Mouse (Mus musculus) kidney, postnatal 25 days (tissue): ENCODE measurements around the gene Gtf2h2.
A peak's percentile ranks its signal among the peaks of the same experiment; 100 is the strongest.
"Not testable (repeated sequence)": the region's sequence is repeated elsewhere in the genome, so short reads cannot be mapped to it uniquely, and the experiment has no call there.

Experiments
- DNase-seq, 2 experiments: peaks; one replicate each; pipeline ENCODE4 v3.0.0; 2021; ENCODE audit warnings: mixed read lengths in 2 of 2

The Gtf2h2 gene

DNA sequence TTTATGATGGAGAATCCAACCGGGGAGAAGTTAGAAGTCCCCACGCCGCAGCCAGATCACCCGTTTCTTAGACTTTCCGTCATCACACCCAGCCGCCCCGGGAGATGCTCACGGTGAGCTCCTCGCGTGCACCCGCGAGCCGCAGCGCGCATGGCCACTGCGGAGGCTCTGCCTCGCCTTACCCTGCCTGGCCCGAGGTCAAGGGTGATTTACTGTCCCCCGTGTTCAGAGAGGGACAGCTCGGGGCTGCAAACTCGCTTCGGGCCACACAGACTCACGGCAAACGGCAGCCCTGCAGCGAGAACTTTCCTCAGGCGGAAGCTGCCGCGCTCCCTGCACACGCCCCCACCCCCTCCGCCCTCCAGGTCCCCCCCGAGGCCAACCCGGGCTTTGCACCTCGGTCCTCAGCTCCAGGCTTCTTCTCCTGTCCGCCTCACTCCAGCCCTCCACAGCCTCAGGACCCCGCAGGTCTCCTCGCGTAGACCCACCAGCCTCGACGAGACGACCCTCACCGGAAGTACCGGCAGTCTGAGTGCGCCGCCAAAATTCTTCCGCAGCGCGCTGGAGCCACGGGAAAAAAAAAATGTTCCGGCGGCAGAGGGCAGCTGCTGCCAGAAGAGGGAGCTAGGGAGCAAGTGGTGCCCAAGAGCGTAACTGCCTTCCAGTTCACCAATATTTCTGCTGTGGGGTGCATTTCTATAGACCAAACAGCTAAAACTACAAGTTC, at the start of gene Gtf2h2:
Gtf2h2 (minus strand) TSS at position 519 of the 727 bp plus-strand sequence.
- peak; percentile 85 to 86 for DNase-seq

DNA sequence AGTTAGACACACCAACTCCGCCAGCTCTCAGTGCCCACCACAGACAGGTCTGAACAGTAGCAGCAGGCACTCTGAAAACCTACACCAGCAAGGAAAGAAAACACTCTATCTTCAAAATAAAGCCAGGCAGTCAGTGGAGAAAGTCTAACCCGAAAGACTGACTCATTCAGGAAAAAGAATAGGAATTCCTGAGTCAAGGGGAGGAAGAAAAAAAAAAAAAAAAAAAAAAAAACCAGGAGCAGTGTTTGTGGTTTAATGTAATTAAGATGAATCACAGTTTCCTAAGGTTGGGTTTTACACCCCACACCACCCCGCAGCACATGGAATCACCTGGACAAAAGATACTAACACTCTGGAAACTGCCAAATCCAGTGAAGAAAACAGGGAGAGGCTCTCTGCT, 43.8 kb upstream of the Gtf2h2 start:
- DNase-seq: no peak

DNA sequence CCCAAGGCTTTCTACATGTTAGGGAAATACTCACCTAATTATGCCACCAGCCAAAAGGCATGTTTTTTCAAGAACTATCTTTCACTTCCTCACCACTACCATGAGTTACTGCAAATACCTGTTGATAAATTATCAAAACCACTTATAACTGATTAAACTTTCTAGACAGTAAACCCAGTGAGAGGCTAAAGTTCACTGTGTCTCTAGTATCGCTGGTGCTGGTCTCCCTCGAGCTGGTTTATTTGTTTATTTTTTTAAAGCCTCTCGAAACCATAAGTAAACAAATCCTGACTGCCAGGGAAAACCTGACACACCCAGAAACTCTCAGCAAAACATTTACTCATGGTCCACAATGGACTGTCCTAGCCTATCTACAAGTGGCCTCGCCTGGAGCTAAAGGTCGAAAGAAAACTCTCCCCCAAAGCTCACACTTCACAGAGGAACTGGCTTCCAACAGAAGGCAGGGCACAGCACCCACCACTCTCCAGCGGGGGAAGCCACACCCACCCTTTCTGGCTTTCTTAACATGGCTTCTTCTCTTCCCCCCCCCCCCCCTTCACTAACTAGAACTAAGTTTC, 40.5 kb upstream of the Gtf2h2 start:
- no peak for DNase-seq

DNA sequence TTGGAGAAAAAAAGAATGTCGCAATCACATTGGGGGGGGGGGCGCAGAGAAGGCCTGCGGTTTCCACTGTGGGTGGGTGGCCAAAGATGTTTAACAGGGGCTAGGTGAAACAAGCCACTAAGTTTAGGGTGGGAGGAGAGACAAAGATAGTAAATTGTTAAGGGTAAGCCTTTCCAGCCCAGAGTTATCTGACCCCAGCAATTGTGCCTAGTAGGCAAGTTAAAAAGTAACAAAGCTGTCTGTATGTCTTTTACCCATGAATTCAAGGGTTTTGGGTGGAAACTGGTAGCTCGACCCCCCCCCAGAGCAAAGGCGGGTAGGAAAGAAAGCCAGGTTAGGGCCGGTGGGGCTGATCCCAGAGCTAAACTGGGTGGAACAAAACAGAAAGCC, 34.3 kb upstream of the Gtf2h2 start:
- no peak for DNase-seq

DNA sequence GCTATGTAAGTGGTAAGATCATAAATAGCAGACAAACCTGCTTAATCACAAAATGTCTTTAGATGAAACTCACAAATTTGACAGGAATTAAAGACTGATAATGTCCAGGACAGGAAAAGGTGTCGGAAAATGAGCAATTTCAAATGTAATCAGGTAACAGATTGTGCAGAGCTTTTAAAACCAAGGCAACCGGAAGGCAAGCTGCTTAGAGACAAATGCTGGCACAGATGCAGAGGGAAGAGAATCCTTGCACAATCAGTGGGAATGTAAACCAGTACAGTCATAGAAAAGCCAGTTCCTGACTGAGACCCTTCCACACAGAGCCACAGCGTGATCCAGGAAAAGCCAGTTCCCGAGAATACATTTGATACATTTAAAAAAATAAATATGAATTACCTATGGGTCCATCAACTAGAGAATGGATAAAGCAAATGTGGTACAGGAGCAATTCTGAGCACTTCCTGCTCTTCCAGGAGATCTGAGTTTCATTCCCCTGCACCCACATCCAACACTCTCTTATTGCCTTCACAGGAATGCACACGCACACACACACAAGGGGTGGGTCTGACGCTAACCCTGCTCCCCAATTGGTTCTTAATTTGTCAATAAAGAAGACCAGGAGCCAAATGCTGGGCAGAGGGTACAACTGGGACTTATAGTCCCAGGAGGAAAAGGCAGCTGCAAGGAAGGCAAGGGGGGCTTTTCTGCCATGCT, 33.7 kb upstream of the Gtf2h2 start:
- DNase-seq: no peak

DNA sequence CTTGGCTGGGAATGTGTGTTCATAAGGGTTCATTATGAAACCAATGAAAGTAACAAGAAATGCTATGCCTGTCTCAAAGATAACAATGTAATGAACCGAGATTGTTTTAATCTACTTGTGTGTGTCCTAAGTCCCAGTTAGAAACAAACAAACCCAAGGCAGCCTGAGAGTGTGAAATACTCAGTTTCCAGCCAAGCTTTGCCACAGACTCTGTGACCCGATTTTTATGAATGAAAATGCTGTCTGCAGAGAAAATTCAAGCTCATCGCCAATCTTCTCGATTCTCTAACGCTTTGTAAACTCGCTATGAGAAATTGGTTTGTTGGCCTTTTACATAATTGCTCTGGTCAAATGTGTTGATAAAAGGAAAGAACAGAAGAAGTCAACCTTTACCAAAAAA, 32.5 kb upstream of the Gtf2h2 start:
- no peak for DNase-seq

GRCm38 (mm10) chr13:100523698-100524097, 31.3 kb upstream of the Gtf2h2 start:
- no peak for DNase-seq

GRCm38 (mm10) chr13:100521724-100522591, 29.6 kb upstream of the Gtf2h2 start:
- no peak for DNase-seq

DNA sequence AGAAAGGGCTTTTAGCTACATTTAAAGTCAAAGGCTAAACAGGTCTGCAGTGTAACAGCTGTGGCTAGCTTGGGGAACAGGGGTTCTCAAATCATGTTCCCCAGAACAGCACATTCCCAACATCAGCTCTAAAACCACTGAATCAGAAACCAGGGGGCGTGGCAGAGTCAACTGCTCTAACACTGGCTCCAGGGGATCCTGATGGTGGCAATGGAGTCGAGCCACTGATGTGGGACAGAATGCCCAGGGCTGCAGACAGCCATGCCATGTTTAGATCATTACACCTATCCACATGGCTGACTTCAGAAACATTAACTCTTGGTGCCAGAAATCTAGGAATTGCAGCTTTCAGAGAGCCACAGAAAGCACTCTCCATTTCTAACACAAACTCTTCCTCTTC, 26.8 kb upstream of the Gtf2h2 start:
- DNase-seq: peak; percentile 70 to 84

- DNase-seq: no peak
Observed at GRCm38 (mm10) chr13:100518191-100518590, 25.8 kb upstream of the Gtf2h2 start.

DNA sequence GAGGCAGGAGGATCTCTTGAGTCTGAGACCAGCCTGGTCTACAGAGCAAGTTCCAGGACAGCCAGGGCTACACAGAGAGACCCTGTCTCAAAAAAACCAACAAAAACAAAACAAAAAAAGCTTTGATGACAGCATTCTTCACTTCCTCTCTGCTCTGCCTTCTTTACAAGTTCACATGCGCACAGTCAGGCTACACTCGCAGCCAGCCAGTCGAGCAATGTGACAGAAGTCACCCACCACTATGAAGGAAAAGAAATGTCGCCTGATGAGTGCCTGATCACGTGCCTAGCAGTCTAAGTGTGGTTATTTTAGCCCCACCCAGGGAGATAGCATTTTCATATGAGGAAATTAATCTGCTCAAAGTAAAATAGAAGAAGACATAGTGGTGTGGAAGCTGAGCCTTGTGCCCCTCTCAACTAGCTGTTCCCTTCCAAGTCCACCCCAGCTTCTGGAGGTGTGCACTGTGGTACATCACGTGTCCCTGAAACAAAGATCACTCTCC, 25.3 kb upstream of the Gtf2h2 start:
- DNase-seq: no peak

GRCm38 (mm10) chr13:100516213-100517105, 24.1 kb upstream of the Gtf2h2 start:
- no peak for DNase-seq

DNA sequence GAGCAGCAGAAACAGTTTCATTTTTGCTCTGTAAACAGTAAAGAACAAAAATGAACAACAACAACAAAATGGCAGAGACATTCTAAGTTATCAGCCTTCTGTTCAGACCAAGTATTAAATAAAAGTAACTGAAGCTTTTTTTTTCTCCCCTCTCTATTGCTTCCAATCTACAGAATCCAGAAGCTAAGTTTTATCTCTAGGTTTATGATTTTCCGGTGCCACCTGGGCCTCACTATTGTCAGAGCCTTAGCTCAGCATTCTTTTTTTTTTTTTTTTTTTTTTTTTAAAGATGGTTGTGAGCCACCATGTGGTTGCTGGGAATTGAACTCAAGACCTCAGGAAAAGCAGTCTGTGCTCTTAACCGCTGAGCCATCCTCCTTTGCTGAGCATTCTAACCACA, 20.4 kb upstream of the Gtf2h2 start:
- no peak for DNase-seq

DNA sequence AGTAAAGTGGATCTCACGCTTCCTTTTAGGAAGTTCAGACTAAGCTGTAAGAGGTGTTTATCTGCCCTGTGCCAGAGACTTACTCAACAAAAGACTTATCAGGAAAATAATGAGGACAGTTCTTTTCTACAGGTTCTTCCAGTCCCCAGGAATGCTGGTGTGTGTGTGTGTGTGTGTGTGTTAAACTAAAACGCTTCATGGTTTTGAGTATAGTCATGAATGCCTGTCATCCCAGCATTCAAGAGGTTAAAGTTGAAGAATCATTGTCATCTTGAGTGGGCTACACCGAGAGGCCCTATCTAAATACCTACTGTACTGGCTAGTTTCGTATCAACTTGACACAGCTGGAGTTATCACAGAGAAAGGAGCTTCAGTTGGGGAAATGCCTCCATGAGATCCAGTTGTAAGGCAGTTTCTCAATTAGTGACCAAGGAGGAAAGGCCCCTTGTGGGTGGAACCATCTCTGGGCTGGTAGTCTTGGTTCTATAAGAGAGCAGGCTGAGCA, 19.5 kb upstream of the Gtf2h2 start:
- no peak for DNase-seq

DNA sequence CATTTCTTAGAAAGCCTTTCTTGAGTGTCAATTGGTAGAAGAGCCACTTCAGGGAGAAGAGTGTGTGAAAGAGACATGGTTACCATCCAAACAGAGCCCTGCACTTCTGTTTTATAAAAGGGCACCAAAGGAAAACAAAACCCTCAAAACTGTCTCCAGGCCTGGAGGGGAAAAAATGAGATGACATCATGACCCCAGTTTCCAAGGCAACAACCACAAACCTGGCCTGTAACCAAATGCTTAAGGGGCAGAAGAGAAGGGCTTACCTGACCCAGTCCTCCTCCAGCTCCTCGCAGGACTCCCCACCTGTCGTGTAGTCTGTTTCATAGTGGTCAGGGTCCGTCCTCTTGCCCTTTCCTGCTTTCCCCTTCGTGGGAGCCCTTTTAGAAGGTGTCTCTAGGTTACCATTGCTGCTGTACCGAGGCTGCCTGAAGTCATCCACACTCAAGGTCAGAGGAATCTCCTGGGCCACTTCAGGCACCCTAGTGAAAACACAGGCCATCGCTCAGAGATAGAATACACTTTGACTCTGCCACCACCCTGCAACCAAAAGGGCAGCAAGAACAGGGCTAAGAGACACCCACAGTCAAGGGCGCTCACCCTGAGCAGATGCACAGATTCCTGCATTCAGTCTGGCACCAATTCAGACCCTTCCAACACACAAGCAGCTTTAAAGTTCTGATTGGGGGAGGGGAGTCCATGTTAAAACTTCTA, 18.9 kb upstream of the Gtf2h2 start:
- no peak for DNase-seq

GRCm38 (mm10) chr13:100499625-100500024, 7.2 kb upstream of the Gtf2h2 start:
- DNase-seq: not testable (repeated sequence)

DNA sequence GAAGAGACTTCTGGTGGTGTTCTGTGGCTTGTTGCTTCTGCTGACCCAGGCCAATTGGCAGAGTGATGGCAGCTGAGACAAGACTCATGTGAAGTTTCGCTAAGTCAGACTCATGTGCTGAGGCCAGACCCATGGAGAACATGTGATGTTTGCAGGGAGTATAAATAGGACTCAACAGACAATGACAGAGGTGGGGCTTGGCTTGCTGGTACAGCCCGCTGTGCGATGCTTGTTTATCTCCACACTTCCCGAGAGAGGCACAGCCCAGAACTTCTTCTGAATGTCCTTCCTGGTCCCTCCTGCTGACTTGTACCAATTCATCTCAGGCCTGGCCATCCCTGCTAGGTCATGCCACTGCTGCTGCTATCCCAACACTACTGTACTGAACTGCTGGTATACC, 3.0 kb upstream of the Gtf2h2 start:
- no peak for DNase-seq

DNA sequence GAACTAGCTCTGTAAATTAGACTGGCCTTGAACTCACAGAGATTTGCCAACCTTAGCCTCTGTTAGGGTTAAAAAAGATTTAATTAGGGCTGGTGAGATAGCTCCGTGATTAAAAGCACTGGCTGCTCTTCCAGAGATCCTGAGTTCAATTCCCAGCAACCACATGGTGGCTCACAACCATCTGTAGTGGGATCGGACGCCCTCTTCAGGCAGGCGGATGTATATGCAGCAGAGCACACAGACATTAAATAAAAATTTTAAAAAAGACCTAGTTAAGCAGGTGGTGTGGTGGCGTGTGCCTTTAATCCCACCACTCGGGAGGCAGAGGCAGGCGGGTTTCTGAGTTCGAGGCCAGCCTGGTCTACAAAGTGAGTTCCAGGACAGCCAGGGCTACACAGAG, 2.0 kb upstream of the Gtf2h2 start:
- DNase-seq: not testable (repeated sequence)

DNA sequence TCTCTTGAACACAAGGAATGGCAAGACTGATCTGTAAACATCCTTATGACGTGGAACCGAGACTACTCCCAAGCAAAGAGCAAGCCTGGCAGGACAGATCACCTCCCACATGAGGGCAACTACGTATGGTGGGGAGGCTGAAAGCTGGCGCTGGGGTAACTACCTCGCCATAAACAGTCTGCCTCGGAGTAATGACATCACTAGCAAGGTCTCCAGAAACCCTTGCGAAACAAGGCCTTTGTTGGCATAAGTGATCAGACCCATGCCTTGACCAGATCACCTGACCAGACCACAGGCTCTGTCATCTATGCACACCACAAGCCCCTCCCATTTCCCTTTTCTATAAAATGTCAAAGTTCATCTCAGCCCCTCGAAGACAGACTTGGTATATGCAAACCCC, 934 bp upstream of the Gtf2h2 start:
- no peak for DNase-seq

- no peak for DNase-seq
Observed at GRCm38 (mm10) chr13:100491623-100492022, 756 bp downstream of the Gtf2h2 start.

GRCm38 (mm10) chr13:100490424-100490823, 2.0 kb downstream of the Gtf2h2 start:
- no peak for DNase-seq
